Mouse (Mus musculus): ENCODE measurements around the gene Mybpc1.
A peak's percentile ranks its signal among the peaks of the same experiment; 100 is the strongest.

The Mybpc1 gene

GRCm38 (mm10) chr10:88604943-88605342, at the start of gene Mybpc1:
Gene Mybpc1 (minus strand): TSS chr10:88605152.
- no peak for DNase-seq (ENCODE audit: low spot score)

- DNase-seq (ENCODE audit: low spot score), result no peak
Measured at GRCm38 (mm10) chr10:88645448-88645847, 40.5 kb upstream of the Mybpc1 start.

GRCm38 (mm10) chr10:88631330-88631953, 26.5 kb upstream of the Mybpc1 start:
- DNase-seq (ENCODE audit: low spot score), result no peak

- DNase-seq (ENCODE audit: low spot score), result no peak
Measured at GRCm38 (mm10) chr10:88630663-88631329, 25.8 kb upstream of the Mybpc1 start.

GRCm38 (mm10) chr10:88627052-88627451, 22.1 kb upstream of the Mybpc1 start:
- no peak for DNase-seq (ENCODE audit: low spot score)

- DNase-seq (ENCODE audit: low spot score), result no peak
Measured at GRCm38 (mm10) chr10:88626176-88626575, 21.2 kb upstream of the Mybpc1 start.

- DNase-seq (ENCODE audit: low spot score), result no peak
Measured at GRCm38 (mm10) chr10:88624300-88624699, 19.3 kb upstream of the Mybpc1 start.

- DNase-seq (ENCODE audit: low spot score), result no peak
Measured at GRCm38 (mm10) chr10:88622624-88623023, 17.7 kb upstream of the Mybpc1 start.

GRCm38 (mm10) chr10:88620809-88621208, 15.9 kb upstream of the Mybpc1 start:
- DNase-seq (ENCODE audit: low spot score), result no peak

- DNase-seq (ENCODE audit: low spot score), result no peak
Measured at GRCm38 (mm10) chr10:88613051-88613450, 8.1 kb upstream of the Mybpc1 start.

- no peak for DNase-seq (ENCODE audit: low spot score)
Measured at GRCm38 (mm10) chr10:88606686-88607085, 1.7 kb upstream of the Mybpc1 start.

GRCm38 (mm10) chr10:88606065-88606464, 1.1 kb upstream of the Mybpc1 start:
- no peak for DNase-seq (ENCODE audit: low spot score)

GRCm38 (mm10) chr10:88603773-88604172, 1.2 kb downstream of the Mybpc1 start:
- DNase-seq (ENCODE audit: low spot score), result no peak

- no peak for DNase-seq (ENCODE audit: low spot score)
Measured at GRCm38 (mm10) chr10:88603256-88603655, 1.7 kb downstream of the Mybpc1 start.

- no peak for DNase-seq (ENCODE audit: low spot score)
Measured at GRCm38 (mm10) chr10:88600591-88600990, 4.4 kb downstream of the Mybpc1 start.

GRCm38 (mm10) chr10:88592316-88592715, 12.6 kb downstream of the Mybpc1 start:
- no peak for DNase-seq (ENCODE audit: low spot score)

GRCm38 (mm10) chr10:88591042-88591441, 13.9 kb downstream of the Mybpc1 start:
- DNase-seq (ENCODE audit: low spot score), result peak; percentile 3

GRCm38 (mm10) chr10:88584469-88584868, 20.5 kb downstream of the Mybpc1 start:
- no peak for DNase-seq (ENCODE audit: low spot score)

GRCm38 (mm10) chr10:88580786-88581185, 24.2 kb downstream of the Mybpc1 start:
- DNase-seq (ENCODE audit: low spot score), result no peak

- no peak for DNase-seq (ENCODE audit: low spot score)
Measured at GRCm38 (mm10) chr10:88578651-88579050, 26.3 kb downstream of the Mybpc1 start.

- DNase-seq (ENCODE audit: low spot score), result no peak
Measured at GRCm38 (mm10) chr10:88574115-88574635, 30.8 kb downstream of the Mybpc1 start.

- DNase-seq (ENCODE audit: low spot score), result no peak
Measured at GRCm38 (mm10) chr10:88572123-88572522, 32.8 kb downstream of the Mybpc1 start.

- DNase-seq (ENCODE audit: low spot score), result no peak
Measured at GRCm38 (mm10) chr10:88557046-88557445, 47.9 kb downstream of the Mybpc1 start.

GRCm38 (mm10) chr10:88552738-88553137, 52.2 kb downstream of the Mybpc1 start:
- DNase-seq (ENCODE audit: low spot score), result no peak
